Mouse (Mus musculus) macrophage (primary cell): ENCODE data around the gene Mylk. TPM values are rescaled to one million over a fixed set of nuclear protein-coding genes. Genes with fewer than 3 reads are reported as not detected.
"Not testable (repeated sequence)": the region's sequence is repeated elsewhere in the genome, so short reads cannot be mapped to it uniquely, and the experiment has no call there.

Experiments
- H3K27ac ChIP-seq: fragments of 350-480 bp; formaldehyde crosslinking; 2 replicates; pipeline ENCODE4 v1.9.0; 2021
- H3K36me3 ChIP-seq: fragments of 350-480 bp; formaldehyde crosslinking; 2 replicates; pipeline ENCODE4 v1.9.0; 2021; ENCODE audit errors: inconsistent target
- H3K4me3 ChIP-seq: fragments of 350-480 bp; formaldehyde crosslinking; 2 replicates; pipeline ENCODE4 v1.9.0; 2021; ENCODE audit errors: inconsistent target
- H3K79me2 ChIP-seq: fragments of 350-480 bp; formaldehyde crosslinking; 2 replicates; pipeline ENCODE4 v1.9.0; 2021; ENCODE audit errors: inconsistent target
- WGBS: methylation state at CpG from one replicate; pipeline ENCODE4 v1.1.7; 2026; ENCODE audit warnings: inconsistent platforms; ENCODE audit not compliant: missing documents; 5-methylcytosine and 5-hydroxymethylcytosine counted together
- polyA plus RNA-seq: library from polyadenylated mRNA; stranded (reverse); fragments of 250-400 nt; gene quantifications from 3 replicates; pipeline ENCODE4 v1.2.4, GENCODE M21; 2018; ENCODE audit warnings: inconsistent platforms

The Mylk gene
- polyA plus RNA-seq, 1 experiment from 2014 or later = 0.22 TPM

DNA sequence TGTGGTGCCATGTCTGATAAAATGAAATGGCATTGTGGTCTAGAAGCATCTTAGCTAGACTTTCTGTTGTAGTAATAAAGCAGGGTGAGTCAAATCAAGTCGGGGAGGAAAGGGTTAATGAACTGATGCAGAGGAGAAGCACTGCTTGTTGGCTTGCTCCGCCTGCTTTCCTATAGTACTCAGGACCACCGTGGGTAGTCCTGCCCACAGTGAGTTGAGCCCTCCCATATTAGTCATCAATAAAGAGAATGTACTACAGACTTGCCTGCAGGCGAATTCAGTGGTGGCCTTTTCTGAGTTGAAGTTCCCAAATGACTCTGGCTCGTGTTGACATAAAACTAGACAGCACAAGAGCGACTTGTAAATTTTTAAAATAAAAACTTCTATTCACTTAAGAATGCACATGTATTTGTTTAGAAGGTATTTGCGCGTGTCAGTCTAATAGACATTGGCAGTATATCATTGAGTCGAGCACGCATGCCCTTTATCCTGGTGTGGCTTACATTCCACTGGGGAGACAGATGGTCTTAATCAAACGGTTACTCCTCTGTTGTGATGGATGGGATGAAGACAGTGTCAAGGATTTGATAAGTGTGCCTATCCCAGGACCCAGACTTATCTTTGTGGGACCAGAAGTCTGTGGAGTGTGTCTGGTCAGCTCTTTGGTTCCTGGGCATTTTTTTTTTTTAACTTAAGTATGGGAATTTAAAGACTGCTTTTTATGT is 59.4 kb downstream of the Mylk start:
- WGBS = 87% methylated on average over 10 of the region's 11 CpGs
- H3K27ac ChIP-seq = no peak overlapping the region
- H3K79me2 ChIP-seq = no peaks in the 10 kb centered on the region
- H3K4me3 ChIP-seq = no peak overlapping the region
- H3K36me3 ChIP-seq = no peaks in the 10 kb centered on the region

DNA sequence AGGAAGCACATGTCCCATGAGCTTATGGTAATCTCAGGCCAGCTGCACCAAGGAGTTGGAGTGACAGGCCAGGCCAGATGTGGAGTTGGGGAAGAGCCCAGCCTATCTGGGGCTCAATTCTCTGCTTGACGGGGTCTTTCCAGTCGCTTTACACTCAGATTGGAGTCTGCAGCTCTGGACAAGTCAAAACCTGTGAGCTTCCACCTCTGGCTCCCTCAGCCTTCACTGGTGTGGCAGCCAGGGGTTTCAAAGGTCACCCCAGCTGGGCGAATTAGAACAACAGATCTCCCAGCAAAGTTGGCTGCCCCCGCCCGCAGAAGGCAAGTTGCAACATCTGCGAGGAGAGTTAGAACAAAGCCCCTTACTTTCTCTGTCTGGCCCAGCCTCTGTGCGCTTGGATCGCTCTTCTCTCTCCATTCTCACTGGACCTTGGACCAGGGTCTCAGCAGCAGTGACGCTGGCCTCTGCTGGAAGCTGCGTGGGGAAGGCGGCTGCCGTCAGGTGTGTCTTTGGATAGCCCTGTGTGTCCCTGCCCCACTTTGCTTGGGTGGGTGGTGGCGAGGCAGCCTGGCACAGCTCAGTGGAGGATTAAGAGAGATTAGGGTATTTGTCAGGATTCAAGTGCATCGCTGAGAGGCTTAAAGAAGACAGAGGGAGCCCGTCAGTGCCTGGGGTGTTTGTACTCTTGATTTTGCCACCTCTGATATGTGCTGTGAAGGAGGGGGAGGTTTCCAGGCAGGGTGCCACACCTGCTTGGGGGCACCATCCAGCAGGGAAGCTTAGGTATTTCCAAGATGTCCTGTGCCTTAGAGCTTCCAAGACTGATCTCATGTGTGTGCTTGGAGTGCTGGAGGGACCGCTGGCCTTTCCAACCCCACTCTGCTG is 62.1 kb downstream of the Mylk start:
- 87% methylated on average over 16 of the region's 16 CpGs for WGBS
- Histone ChIP-seq H3K79me2 (no peaks in the 10 kb centered on the region), H3K27ac (no peak overlapping the region), H3K36me3 (no peaks in the 10 kb centered on the region), H3K4me3 (no peak overlapping the region)

DNA sequence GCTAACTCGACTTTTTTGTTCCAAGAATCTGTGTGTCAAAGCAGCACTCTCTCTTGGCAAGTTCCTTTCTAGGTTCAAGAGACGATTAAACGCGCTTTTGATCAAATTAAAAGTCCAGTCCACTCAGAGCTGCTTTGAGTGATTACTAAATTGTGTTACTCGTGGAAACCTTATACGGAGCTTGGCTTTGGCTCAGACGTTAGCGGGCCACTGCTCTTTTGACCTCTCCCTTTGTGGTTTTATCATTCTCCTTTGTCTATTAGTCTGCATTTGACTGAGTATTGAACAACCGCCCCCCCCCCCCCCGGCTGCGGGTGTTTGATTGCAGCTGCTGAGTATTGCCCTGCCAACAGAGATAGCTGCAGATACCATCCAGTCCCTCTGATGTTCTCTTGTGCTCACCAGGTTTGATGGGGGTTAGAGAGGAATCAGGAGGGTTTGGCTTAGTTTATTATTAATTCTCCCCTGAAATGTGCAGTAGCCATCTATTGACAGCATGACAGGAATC is 62.8 kb downstream of the Mylk start:
- H3K79me2 ChIP-seq = no peaks in the 10 kb centered on the region
- no peak overlapping the region for H3K27ac ChIP-seq
- H3K36me3 ChIP-seq = no peaks in the 10 kb centered on the region
- 85% methylated on average over 11 of the region's 11 CpGs for WGBS
- no peak overlapping the region for H3K4me3 ChIP-seq

DNA sequence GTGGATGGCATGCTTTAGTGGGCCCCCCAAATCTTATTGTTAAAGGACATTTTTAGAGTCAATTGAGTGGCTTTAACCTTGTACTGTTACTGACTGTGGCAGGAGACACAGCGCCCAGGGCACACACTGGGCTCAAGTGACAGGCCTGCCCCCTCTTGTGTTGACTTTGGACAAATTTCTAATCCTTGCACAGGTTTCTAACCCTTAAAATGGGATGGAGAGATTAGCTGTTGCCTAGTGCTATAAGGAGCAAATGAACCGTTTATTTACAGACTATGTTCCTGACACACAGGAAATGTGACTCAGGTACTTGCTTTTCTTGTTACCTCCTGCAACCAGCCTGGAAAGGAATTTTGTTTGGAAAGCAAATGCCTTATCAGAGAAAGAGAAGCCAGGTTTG is 67.2 kb downstream of the Mylk start:
- Histone ChIP-seq H3K27ac (no peak overlapping the region), H3K4me3 (no peak overlapping the region), H3K36me3 (no peaks in the 10 kb centered on the region), H3K79me2 (no peaks in the 10 kb centered on the region)
- 85% methylated on average over 2 of the region's 2 CpGs for WGBS

DNA sequence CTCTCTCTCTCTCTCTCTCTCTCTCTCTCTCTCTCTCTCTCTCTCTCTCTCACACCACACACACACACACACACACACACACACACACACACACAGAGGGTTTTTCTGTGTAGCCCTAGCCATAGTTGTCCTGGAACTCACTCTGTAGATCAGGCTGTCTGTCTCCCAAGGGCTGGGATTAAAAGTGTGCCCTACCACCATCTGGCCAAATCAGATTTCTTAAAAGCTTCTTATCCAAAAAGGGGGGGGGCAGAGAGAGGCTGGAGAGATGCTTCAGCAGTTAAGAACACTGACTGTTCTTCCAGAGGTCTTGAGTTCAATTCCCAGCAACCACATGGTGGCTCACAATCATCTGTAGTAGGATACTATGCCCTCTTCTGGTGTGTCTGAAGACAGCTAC is 68.2 kb downstream of the Mylk start:
- H3K4me3 ChIP-seq, H3K79me2 ChIP-seq, H3K27ac ChIP-seq, H3K36me3 ChIP-seq: not testable (repeated sequence)

DNA sequence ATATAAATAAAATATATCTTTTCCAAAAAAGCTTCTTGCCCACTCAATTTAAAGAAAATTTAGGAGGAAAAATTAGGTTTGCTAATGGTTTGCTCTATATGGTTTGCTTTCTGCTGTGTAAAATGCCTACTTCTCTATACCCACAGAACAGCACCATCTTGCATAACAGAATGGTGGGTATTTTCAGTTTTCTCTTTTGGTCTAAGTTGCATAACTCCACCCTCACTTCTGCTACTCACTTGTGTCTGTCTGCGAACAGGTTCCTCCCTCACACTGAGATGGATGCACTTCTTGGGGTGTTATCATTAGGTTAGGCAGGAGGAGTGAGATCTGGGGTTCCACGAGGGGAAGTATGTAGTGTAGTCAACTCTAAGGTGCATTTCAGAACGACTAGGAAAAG is 68.6 kb downstream of the Mylk start:
- no peaks in the 10 kb centered on the region for H3K79me2 ChIP-seq
- no peaks in the 10 kb centered on the region for H3K36me3 ChIP-seq
- H3K4me3 ChIP-seq = no peak overlapping the region
- H3K27ac ChIP-seq = no peak overlapping the region
- WGBS = 17% methylated on average over 3 of the region's 3 CpGs

DNA sequence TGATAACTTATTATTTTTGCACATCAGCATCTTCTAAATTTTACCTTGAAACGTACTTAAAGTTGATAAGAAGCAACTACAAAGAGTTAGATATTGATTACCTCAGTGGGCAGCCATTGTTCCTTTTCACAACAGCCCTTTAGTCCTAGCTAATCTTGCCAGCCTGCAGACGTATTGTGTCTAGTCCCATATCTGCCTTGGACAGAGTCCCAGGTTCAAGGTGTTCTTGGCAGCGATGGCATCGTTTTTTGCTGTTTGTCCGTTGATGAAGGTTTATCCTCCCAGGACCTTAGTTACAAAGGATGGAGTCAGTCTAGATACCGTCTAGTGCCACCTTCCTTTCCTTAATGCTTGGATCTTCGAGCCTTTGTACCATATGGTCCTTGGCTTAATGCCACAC is 69.6 kb downstream of the Mylk start:
- no peak overlapping the region for H3K4me3 ChIP-seq
- H3K79me2 ChIP-seq = no peaks in the 10 kb centered on the region
- no peaks in the 10 kb centered on the region for H3K36me3 ChIP-seq
- 91% methylated on average over 7 of the region's 7 CpGs for WGBS
- H3K27ac ChIP-seq = no peak overlapping the region

DNA sequence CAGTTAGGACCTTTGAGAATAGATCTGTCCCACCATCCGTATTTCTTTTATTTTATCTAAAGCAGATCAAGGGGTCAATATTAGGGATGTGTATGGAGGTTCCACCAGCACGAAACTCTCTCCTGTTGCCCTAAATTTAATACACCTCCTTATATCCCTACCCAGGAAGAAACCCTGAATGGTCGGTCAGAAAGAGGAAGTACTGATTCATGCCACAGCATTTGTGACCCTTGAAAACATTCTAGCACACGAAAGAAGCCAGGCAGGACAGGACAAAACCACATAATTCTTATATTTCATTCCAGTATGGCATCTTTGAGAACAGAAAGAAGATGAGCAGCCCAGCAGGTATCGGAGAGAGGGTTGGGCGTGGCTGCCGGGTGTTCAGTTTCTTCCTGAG is 71.5 kb downstream of the Mylk start:
- H3K79me2 ChIP-seq = no peaks in the 10 kb centered on the region
- WGBS = 47% methylated on average over 7 of the region's 7 CpGs
- H3K36me3 ChIP-seq = no peaks in the 10 kb centered on the region

DNA sequence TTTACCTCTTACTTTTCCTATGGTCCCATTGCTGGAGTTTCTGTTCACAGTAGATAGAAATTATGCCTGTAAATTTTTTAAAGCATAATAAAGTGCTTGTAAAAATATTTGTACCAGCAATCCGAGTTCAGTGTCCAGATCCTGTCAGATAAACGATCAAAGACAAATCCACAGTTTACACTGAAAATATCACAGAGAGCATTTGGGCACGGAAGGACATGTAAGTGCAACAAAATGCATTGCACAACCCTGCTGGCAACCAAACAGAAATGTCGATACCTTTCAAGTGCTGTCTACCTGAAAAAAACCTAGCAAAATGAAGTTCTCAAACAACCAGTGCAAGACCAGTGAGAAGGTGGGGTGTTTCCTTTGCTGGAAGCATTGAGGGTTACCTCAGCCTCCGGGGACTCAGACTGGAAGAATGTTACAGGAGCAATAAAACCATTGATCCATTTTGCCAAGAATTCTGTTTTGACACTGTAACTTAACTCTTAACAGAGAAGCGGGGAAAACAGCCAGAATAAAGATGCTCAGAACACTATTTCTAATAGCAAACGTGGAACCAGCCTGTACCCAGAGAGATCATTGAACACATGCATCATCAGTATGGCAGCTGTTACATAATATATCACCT is 80.2 kb downstream of the Mylk start:
- Histone ChIP-seq H3K27ac (no peak overlapping the region), H3K4me3 (no peak overlapping the region), H3K36me3 (no peaks in the 10 kb centered on the region), H3K79me2 (no peaks in the 10 kb centered on the region)
- 83% methylated on average over 7 of the region's 7 CpGs for WGBS

More for the DNA sequence above, 71.5 kb downstream of the Mylk start:
- Histone ChIP-seq H3K27ac (no peak overlapping the region), H3K4me3 (no peak overlapping the region)

DNA sequence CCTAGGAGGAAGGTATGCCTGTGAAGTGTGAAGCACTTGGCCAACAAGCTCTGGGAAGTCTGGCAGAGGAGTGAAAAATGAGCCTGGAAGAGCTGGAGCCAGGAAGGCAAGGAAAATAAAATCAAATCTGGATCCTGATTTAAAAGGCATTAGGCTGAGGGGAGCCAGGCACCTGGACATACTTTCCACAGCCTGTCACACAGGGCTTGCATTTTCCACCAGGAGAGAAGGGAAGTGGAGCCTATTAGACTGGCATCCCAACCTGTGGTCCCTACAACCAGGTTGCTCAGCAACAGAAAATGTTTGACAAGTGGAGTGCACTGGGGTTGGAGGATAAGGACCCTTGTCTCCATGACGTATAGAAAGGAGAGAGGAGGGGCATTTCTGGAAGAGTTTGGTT is 89.5 kb downstream of the Mylk start:
- Histone ChIP-seq H3K27ac (no peak overlapping the region), H3K36me3 (no peaks in the 10 kb centered on the region), H3K4me3 (no peak overlapping the region), H3K79me2 (no peaks in the 10 kb centered on the region)
- WGBS = 100% methylated on average over 1 of the region's 1 CpGs

DNA sequence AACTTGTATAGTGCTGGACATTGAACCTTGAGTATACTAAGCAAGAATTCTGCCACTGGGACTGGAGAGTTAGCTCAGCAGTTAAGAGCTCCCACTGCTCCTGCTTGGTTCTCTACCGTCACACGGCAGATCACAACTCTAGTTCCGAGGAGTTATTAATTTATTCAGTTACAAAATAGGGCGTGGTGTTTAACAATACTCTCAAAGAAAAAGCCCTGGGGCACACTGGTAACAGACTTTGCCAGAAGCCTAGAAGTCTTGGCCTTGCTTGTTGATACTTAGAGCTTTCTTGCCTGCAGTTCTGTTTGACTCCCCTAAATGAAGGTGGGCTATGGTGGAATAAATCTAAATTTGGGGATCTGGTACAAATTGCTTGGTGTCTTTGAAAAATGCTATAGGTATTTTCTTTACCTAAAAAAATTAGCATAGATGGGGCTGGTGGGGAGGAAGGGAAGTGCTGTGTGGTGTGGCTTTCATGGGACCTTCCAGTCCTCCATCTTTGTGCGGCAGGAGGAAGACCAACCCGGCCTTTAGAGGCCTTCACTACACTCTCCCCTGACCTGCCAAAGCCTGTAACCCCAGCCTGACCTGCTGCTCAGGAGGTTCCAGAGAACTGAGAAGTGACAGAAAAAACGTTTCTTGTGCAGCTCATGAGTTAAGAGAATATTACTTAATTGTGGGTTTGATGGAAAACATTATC is 94.1 kb downstream of the Mylk start:
- 84% methylated on average over 7 of the region's 7 CpGs for WGBS
- no peaks in the 10 kb centered on the region for H3K36me3 ChIP-seq
- H3K4me3 ChIP-seq = no peak overlapping the region
- no peak overlapping the region for H3K27ac ChIP-seq
- no peaks in the 10 kb centered on the region for H3K79me2 ChIP-seq

DNA sequence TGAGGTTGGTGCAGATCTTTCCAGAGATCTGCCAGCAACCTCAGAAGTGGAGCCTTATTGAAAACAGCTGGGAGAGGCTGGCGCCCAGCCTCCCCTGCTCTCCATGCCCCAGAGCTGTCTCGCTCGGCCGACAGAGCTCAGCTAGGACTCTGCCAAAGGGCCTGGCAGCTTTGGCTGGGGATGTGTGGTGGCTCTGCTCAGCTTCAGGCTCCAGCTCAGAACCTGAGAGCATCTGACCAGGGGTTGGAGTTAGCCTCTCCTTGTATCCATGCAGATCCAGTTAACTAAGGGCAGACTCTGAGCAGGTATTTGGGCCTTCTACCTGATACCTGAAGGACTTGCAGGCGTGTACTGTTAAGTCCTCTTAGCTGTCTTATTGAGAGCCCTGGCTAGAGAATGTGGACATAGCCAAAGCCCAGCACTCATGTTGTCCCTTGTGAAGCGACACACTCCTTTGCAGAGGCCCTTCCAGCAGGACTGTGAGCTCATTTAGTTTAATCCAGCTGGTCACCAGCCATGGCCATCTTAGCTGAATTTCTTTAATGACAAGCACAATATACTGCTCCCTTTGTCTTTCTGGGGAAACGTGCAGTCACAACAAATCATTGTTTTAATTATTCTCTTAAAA is 94.8 kb downstream of the Mylk start:
- H3K36me3 ChIP-seq = no peaks in the 10 kb centered on the region
- no peak overlapping the region for H3K4me3 ChIP-seq
- no peaks in the 10 kb centered on the region for H3K79me2 ChIP-seq
- 91% methylated on average over 7 of the region's 7 CpGs for WGBS
- no peak overlapping the region for H3K27ac ChIP-seq

DNA sequence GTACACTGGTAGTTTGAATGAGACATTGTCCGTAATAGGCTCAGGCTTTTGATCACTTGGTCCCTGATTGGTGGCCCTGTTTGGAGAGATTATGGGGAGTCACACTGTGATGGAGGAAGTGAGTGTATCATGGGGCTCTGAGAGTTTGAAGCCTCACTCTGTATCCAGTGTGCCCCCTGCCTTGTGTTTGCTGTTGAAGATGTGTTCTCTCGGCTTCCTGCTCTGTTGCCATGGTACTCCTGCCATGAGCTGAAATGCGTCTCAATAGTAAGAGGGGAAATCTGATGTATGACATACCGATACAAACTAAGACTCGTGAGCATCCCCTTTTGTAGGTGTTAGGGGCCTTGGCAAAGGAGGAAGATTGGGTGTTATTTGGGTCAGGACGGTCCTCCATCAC is 99.8 kb downstream of the Mylk start:
- 94% methylated on average over 6 of the region's 6 CpGs for WGBS
- Histone ChIP-seq H3K4me3 (no peak overlapping the region), H3K27ac (no peak overlapping the region), H3K79me2 (no peaks in the 10 kb centered on the region), H3K36me3 (no peaks in the 10 kb centered on the region)

DNA sequence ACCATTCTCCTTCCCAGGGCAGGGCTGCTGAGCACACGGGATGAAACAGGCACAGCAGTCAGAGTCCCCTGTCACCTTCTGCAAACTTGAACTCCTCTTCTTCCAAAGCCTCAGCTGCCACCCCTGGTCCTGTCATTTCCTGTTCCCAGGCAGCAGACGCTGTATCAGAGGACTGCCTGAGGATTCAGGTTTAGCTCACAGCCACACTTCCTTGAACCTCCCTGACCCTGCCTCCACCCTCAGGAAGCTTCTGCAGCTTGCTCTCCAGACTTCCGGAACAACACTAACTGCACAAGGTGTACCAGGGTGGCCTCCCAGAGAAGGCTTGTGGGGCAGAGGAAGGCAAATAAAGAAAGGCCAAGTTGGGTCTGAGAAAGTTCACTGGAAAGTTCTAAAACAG is 102.6 kb downstream of the Mylk start:
- Histone ChIP-seq H3K4me3 (no peak overlapping the region), H3K79me2 (no peaks in the 10 kb centered on the region), H3K36me3 (no peaks in the 10 kb centered on the region), H3K27ac (no peak overlapping the region)
- WGBS = 47% methylated on average over 3 of the region's 3 CpGs
